Mouse (Mus musculus) liver, embryonic 14.5 days (tissue): ENCODE data around the gene Mapk3.

Experiments
- CTCF ChIP-seq: IDR thresholded peaks from 2 replicates; pipeline ENCODE4 v1.5.1; 2016; ENCODE audit warnings: antibody characterized with exemption, low read depth, control low read depth
- EP300 ChIP-seq: IDR thresholded peaks from 2 replicates; pipeline ENCODE4 v1.6.1; 2016; ENCODE audit warnings: antibody characterized with exemption, low read depth

DNA sequence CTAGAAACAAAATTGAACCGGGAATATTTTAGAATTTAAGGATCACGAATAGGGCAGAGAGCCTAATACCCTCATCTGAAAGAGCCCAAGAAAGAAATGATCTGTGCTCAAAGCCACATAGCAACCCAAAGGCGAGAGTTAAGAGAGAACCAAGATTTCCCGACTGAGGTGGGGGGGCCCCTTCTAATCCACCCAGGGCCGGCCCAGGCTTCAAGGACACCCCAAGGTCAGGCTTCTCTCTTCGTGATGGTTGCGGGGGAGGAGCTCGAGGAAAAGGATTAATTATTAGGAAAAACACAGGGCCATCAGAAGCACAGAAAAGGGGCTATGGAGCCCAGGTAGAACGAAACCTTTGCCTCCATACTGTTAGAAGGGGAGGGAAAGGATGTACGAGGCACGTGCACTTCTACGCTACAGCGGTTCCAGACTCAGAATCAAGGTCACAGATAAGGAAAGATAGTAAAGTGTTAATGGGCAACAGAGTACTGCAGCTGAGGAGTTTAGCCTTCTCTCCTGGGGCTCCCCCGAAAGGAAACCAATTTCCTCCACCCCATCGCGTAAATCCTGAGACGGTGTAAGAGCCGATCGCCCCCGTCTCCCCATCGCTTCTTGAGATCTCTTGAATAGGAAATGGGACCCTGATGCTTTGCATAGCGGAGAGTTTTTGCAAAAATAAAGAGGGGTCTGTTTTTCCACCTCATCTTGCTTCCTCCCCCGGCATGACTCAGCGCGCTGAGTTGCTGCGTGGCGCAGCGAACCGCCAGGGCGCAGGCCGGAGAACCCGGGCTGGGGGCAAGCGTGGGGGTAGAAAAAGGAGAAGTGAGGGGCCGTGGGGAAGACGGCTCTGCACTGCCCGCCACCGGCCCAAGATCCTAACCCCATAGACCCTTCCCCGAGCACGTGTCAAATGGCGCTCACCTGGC is 39.0 kb downstream of the Mapk3 start:
- TF ChIP-seq EP300 (no peak), CTCF (no peak; the same call in 1 of the 2 replicates)
